Mouse (Mus musculus): ENCODE data around the gene Dact2.
A peak's percentile ranks its signal among the peaks of the same experiment; 100 is the strongest.

Dact2 gene

GRCm38 (mm10) chr17:14175019-14175418 is 29.1 kb downstream of the Dact2 start:
- no peak for DNase-seq (ENCODE audit: low read depth, low spot score)

GRCm38 (mm10) chr17:14174401-14174800 is 29.7 kb downstream of the Dact2 start:
- DNase-seq (ENCODE audit: low read depth, low spot score) = no peak

GRCm38 (mm10) chr17:14173459-14173858 is 30.6 kb downstream of the Dact2 start:
- no peak for DNase-seq (ENCODE audit: low read depth, low spot score)

- no peak for DNase-seq (ENCODE audit: low read depth, low spot score)
Measured at GRCm38 (mm10) chr17:14172731-14173130, 31.4 kb downstream of the Dact2 start.

GRCm38 (mm10) chr17:14172184-14172583 is 31.9 kb downstream of the Dact2 start:
- DNase-seq (ENCODE audit: low read depth, low spot score) = no peak

- DNase-seq (ENCODE audit: low read depth, low spot score) = no peak
Measured at GRCm38 (mm10) chr17:14170961-14171479, 33.1 kb downstream of the Dact2 start.

GRCm38 (mm10) chr17:14169431-14169830 is 34.7 kb downstream of the Dact2 start:
- DNase-seq (ENCODE audit: low read depth, low spot score) = no peak

GRCm38 (mm10) chr17:14167594-14167993 is 36.5 kb downstream of the Dact2 start:
- no peak for DNase-seq (ENCODE audit: low read depth, low spot score)

GRCm38 (mm10) chr17:14166746-14167432 is 37.2 kb downstream of the Dact2 start:
- DNase-seq (ENCODE audit: low read depth, low spot score) = no peak

GRCm38 (mm10) chr17:14165934-14166610 is 38.0 kb downstream of the Dact2 start:
- no peak for DNase-seq (ENCODE audit: low read depth, low spot score)

GRCm38 (mm10) chr17:14165332-14165876 is 38.7 kb downstream of the Dact2 start:
- peak; percentile 24 for DNase-seq (ENCODE audit: low read depth, low spot score)

GRCm38 (mm10) chr17:14160846-14161245 is 43.3 kb downstream of the Dact2 start:
- no peak for DNase-seq (ENCODE audit: low read depth, low spot score)

GRCm38 (mm10) chr17:14157779-14158195 is 46.3 kb downstream of the Dact2 start:
- DNase-seq (ENCODE audit: low read depth, low spot score) = no peak

Measured in embryo, embryonic 11.5 days (tissue).